Mouse (Mus musculus) liver, adult 2 months (tissue): ENCODE data around the gene Plagl1.

ENCODE experiments used
- CTCF ChIP-seq: fragments of 200-500 bp; IDR thresholded peaks from 2 replicates; pipeline ENCODE4 v1.5.1; 2011; ENCODE audit warnings: low read depth, low read length, control low read depth
- POLR2A ChIP-seq: fragments of 200-500 bp; IDR thresholded peaks from 2 replicates; pipeline ENCODE4 v1.6.1; 2011; ENCODE audit warnings: low read length, control low read depth; ENCODE audit not compliant: insufficient read depth; ENCODE audit errors: extremely low read depth

DNA sequence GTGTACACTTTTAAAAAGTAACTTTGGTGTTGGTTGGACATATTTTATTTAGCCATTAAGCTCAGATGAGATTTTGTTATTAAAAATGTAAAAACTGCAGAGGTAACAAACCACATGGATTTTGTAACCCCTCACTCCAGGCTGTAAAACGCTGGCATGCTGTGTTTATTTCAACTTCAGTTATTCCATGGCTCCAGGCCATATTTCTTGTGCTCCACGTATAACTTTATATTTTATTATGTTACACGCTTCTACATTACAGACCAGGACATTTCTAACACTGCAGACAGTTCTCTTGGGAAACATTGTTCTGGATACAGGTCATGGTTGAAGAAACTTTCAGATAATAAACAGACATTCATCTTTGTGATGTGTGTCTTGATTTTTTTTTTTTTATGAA, 32.7 kb downstream of the Plagl1 start:
- no peak for TF ChIP-seq POLR2A
- TF ChIP-seq CTCF, result no peak
